Mouse (Mus musculus) induced T-regulatory cell, adult 2 months (primary cell): ENCODE data around the gene Kcnc3.

Experiments used
- DNase-seq: peaks from one replicate; pipeline ENCODE4 v3.0.0-alpha.2; 2012; ENCODE audit warnings: low read depth

The Kcnc3 gene

GRCm38 (mm10) chr7:44570989-44571388, 19.5 kb upstream of the Kcnc3 start:
- DNase-seq = no peak

- DNase-seq = no peak
These were observed 18.7 kb upstream of the Kcnc3 start for GRCm38 (mm10) chr7:44571811-44572210.

DNA sequence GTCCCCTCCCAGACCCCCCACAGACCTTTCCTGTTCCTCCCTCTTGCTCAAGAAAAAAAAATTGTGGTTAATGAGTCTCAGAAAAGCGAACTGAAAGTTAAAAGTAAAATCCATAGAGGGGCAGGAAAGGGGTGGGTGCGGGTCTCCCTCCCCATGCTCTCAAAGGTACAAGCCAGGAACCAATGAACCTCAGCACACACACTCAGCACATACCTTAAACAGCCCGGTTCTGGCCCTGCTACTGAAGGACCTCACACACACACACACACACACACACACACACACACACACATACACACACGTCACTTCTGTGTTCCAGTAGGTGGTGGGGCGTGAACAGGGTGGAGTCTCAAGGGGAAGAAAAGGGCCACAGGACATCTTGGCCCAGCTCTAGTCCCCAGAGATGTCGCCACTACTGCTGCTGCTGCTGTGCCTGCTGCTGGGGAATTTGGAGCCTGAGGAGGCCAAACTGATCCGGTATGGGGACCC, 18.2 kb upstream of the Kcnc3 start, which contains the start of gene Napsa:
Gene Napsa (plus strand): TSS at position 168 of the 489 bp plus-strand sequence.
- no peak for DNase-seq

DNA sequence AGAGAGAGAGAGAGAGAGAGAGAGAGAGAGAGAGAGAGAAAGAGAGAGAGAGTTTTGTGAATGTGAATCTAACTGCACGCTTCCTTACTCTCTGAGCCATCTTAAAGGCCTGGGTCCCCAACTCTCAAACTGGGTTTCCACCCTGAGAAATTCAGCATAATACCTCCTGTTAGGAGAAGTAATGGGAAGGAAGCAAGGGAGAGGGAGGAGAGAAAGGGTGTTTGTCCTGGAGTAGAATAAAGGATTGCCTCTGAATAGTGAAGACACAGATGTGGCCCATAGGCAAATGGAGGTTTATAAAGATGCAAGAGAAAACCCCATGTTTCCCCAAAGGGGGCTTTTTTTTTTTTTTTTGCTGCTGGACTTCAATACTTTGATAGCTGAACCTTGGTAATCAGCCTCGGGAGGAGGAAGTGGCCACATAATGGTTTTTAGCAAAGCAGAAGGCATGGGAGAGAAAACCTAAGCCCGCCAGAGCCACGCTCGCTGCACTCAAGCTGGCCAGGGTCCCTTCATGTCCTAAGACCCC, 17.4 kb upstream of the Kcnc3 start:
- DNase-seq = no peak

- DNase-seq = no peak
These were observed 14.1 kb upstream of the Kcnc3 start for GRCm38 (mm10) chr7:44576333-44576844.

DNA sequence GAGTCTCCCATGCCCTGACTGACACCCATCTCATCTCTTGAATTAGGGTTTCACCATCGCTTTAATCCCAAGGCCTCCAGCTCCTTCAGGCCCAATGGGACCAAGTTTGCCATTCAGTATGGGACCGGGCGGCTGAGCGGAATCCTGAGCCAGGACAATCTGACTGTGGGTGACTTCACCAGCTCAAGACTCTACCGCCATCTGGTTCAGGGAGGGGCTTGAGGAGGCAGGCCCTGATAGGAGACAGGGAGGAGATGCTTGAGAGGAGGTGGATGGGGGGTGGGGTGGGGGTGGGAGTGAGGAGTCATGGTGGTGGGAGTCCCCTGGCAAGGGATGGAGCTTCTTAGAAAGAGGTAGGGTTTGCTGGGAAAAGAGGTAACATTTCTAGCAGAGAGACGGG, 8.8 kb upstream of the Kcnc3 start:
- DNase-seq = no peak

DNA sequence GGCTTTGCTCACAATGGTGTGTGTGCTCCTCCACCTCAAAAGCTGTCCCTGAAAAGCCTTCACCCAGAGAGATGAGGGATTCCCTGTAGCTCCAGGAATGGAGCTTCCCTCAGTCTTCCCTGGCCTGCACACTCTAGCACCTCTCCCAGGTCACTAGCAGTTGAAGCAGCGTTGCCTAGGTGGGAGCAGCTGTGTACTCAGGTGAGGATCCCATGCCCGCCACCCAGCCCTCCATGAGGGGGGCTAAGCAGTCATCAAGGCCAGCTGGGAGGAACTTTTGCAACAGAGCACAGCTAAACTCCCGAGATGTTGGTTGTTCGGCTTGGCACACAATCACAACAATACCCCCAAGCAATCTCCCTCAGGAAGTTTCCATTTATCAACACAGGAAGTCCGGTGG, 7.8 kb upstream of the Kcnc3 start:
- no peak for DNase-seq

DNA sequence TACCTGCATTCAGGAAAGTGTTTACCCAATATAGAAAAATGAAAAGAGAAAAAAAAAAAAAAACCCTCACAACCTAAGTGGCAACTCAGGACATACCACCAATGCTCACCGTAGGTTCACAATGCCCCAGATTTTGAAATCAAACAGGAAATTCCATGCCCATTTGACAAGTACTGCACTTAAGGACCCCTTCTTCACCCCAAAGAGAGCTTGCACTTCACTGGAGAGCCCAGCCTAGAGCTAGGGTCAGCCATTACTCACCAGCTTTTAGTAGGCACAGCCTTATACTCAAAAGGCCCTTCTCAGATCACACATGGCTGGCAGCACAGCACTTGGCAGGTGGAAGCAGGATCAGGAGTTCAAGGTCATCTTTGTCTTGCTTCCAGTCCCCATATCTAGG, 7.3 kb upstream of the Kcnc3 start:
- no peak for DNase-seq

- no peak for DNase-seq
These were observed 6.1 kb upstream of the Kcnc3 start for GRCm38 (mm10) chr7:44584265-44584804.

DNA sequence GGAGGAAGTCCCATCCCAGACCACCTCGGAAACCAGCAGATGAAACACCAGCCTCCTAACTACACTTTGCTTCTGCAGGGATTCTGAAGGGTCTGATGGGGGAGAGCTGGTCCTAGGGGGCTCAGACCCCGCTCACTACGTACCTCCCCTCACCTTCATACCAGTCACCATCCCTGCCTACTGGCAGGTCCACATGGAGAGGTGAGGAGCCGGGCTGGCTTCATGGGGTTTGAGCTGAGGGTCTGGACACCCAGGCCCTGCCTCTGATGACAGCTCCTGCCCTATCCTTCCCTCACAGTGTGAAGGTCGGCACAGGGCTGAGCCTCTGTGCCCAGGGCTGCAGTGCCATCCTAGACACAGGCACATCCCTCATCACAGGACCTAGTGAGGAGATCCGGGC, 5.5 kb upstream of the Kcnc3 start:
- no peak for DNase-seq

- DNase-seq = no peak
These were observed 4.9 kb upstream of the Kcnc3 start for GRCm38 (mm10) chr7:44585606-44586005.

DNA sequence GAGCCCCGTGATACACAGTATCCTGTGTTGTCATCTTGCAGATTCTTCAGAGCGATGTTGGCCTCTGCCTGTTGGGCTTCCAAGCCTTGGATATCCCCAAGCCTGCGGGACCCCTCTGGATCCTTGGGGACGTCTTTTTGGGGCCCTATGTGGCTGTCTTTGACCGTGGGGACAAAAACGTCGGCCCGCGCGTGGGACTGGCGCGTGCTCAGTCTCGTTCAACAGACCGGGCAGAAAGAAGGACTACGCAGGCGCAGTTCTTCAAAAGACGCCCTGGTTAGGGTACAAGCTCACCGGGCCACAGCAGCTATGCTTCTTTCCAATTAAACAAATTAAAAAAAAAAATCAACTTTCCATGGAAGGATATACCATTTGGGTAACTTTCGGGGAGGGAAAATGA, 3.9 kb upstream of the Kcnc3 start:
- no peak for DNase-seq

DNA sequence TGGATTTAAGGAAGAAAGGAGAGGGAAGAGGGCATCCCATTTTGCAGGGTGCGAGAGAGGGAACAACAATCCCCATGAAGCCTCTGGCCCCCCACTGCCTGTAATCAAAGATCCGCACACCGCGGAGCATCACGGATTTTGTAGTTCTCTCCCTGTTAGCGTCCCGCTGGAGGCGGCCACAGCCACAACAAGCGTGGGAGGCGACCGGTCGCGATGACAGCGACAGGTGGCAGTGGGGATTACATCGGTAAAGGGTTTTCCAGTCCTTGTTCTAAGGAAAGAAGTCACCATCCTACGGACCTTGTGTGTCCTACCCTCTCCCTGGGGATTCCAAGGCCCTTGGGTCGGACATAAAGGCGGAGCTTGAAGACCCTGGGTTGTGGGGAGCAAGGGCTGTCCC, 3.5 kb upstream of the Kcnc3 start:
- DNase-seq = no peak

DNA sequence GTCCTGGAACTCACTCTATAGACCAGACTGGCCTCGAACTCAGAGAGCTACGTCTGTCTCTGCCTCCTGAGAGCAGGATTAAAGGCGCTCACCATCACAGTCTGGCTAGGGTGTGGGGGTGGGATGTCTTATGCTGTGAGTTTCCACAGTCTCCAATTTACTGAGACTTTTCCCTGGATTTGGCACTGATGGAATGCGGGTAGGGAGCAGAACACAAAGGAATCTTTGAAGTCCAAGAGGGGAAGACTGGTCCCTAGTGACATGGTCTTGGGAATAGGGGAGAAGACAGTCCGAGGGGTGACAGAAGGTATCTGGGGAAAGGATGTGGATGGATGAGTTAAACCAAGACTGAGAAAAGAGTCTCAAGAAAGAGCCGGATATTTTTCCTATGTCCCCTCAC, 2.8 kb upstream of the Kcnc3 start:
- no peak for DNase-seq

DNA sequence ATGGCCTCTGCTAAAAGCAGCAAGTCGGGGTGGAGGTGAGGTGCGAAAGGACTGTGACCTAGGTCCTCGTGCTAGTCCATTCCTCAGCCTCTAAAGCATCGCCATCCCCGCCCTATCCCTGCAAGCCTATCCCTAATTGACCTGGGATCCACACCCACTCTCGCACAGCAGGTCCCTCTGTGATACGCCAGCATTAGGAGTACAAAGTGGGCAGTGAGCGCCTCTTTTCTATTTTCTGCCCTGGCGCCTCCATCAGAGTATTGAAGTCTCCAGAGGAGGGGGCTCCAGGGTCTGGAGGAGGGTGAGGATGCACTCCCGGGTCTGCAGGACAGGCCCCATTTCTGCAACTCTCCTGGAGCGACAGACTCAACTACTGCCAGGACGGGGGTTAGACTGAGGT, 2.1 kb upstream of the Kcnc3 start:
- no peak for DNase-seq

GRCm38 (mm10) chr7:44589149-44589548, 1.3 kb upstream of the Kcnc3 start:
- peak; percentile 62 for DNase-seq

- no peak for DNase-seq
These were observed 518 bp upstream of the Kcnc3 start for GRCm38 (mm10) chr7:44589946-44590345.

DNA sequence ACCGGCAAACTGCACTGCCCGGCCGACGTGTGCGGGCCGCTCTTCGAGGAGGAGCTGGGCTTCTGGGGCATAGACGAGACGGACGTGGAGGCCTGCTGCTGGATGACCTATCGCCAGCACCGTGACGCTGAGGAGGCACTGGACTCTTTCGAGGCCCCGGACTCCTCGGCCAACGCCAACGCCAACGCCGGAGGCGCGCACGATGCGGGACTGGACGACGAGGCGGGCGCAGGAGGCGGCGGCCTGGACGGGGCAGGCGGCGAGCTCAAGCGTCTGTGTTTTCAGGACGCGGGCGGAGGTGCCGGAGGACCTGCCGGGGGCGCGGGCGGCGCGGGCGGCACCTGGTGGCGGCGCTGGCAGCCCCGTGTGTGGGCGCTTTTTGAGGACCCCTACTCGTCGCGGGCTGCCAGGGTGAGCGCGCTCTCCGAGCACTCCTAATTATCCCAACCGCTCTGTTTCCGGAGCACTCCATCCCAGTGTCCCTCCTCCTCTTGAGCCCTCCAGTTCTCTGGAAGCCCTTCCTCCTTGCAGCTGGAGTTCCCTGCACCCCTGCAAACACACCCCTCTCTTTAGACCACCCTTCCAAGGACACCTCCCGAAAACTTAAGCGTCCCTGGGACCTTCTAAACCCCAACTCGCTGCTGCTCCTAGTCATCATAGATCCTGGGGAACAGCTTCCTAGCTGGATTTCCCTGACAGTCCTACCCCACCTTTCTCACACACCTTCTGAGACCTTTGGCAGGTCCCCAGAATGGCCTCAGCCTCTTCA, 1.1 kb downstream of the Kcnc3 start:
- DNase-seq = no peak

- DNase-seq = no peak
These were observed 2.6 kb downstream of the Kcnc3 start for GRCm38 (mm10) chr7:44593051-44593450.

DNA sequence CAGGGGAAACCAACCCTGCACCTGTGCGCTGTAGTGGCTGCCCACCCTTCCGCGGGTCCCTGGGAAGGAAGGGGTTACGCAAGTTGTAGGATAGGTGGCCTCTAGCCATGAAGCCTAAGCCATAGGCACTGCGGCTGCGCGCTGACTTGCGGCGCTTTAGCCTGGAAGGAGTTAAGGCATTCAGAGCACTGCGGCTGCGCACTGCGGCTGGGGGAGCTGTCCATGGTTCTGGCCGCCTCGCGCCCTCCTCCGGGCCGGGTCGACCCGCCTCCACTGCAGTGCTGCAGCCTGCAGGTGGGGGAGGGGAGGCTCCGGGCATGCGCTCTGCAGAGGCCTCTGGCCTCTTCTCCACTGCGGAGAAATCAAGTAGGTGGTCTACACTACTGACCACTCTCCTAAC, 3.3 kb downstream of the Kcnc3 start:
- DNase-seq = peak; percentile 68

GRCm38 (mm10) chr7:44594291-44594690, 3.8 kb downstream of the Kcnc3 start:
- DNase-seq = no peak

- DNase-seq = no peak
These were observed 4.7 kb downstream of the Kcnc3 start for GRCm38 (mm10) chr7:44595131-44595561.

GRCm38 (mm10) chr7:44596051-44596450, 5.6 kb downstream of the Kcnc3 start:
- DNase-seq = no peak
